Mouse (Mus musculus): Measurements from ENCODE around the gene Ppfia3. TPM values are rescaled to one million over a fixed set of nuclear protein-coding genes. Genes with fewer than 3 reads are reported as not detected.

Gene Ppfia3
- total RNA-seq, 1 experiment, result 6.9 TPM

DNA sequence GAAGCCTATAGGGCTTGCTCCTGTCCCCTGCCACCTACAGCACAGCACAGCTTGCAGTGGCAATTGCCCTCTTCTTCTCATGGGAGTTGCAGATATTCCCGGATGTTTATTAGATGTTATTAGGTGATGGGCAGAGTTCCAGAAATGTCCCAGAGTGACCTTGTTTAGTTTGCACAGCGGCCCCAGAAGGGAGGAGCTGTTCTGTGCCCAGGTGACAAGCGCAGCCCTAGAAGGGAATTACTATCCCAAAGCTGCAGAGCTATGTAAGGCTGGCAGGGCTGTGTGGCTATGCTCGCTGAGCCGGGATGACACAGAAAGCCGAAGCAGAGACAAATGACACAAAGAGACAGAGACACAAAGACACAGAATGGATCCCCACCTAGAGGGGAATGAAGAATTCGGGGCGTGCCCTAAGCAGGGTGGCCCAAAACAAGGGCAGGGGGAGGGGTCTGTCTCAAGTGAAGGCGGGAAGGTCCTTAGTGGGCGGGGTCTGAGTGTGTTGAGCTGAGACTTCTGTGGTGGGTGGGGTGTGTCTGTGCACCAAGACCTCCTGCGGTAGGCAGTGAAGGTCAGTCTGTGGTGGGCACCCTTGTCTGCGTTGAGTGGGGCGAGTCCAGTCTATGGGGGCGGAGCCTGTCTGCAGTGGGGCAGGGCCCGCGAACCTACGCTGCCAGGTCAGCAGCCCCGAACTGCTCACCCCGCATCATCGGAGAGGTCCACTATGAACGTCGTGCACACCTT is 34.0 kb downstream of the Ppfia3 start:
- Histone ChIP-seq H3K27ac (ENCODE audit: insufficient read depth, low read depth, low read length, poor library complexity, severe bottlenecking) (peak overlapping the region; percentile 12; the same call in 1 of the 2 replicates), H3K36me3 (ENCODE audit: control insufficient read depth, insufficient read depth, low read length, poor library complexity, severe bottlenecking) (no peaks in the 10 kb centered on the region), H3K4me3 (ENCODE audit: insufficient read depth in 1 of 2, low read depth in 1 of 2, low read length in 2 of 2, poor library complexity in 1 of 2, severe bottlenecking in 1 of 2) (peak overlapping the region; percentile 74 to 81), H3K4me1 (ENCODE audit: control insufficient read depth in 2 of 2, insufficient read depth in 2 of 2, low read length in 2 of 2, poor library complexity in 1 of 2) (peaks cover 5 to 25% of the 10 kb centered on the region in 2 experiments; a peak in 3 of 4 replicates), H3K9me3 (ENCODE audit: control insufficient read depth, insufficient read depth, low read depth, low read length) (no peaks in the 10 kb centered on the region), H3K9ac (ENCODE audit: insufficient read depth, low read depth, low read length, poor library complexity, severe bottlenecking) (peak overlapping the region; percentile 74)
- in situ Hi-C loops (cut with MboI; ENCODE audit: low sequenced_read_pairs in 2 of 2, unreplicated experiment in 2 of 2), result no loop called here
- TF ChIP-seq MAFK (IDR thresholded peaks at IDR 0.05; ENCODE audit: insufficient read depth, low read depth, low read length) (no peak), ZNF384 (IDR thresholded peaks at IDR 0.05; ENCODE audit: low read depth, low read length) (no peak), HCFC1 (IDR thresholded peaks at IDR 0.05; ENCODE audit: borderline replicate concordance, insufficient read depth, low read length) (no peak), ZC3H11A (IDR thresholded peaks at IDR 0.05; ENCODE audit: borderline replicate concordance, low read depth, low read length) (no peak), CHD2 (IDR thresholded peaks at IDR 0.05; ENCODE audit: low read depth, low read length) (no peak)
- DNase-seq (ENCODE audit: low read depth, low spot score), result peak; percentile 95

- TF ChIP-seq CHD2 (IDR thresholded peaks at IDR 0.05; ENCODE audit: low read depth, low read length), result no peak
- peaks cover 5 to 18% of the 10 kb centered on the region in 2 experiments; a peak in 3 of 4 replicates for H3K4me1 ChIP-seq (ENCODE audit: control insufficient read depth in 2 of 2, insufficient read depth in 2 of 2, low read length in 2 of 2, poor library complexity in 1 of 2)
Observed at GRCm38 (mm10) chr7:45331502-45331901, 35.3 kb downstream of the Ppfia3 start.

GRCm38 (mm10) chr7:45328841-45329475 is 37.9 kb downstream of the Ppfia3 start:
- TF ChIP-seq ZNF384 (IDR thresholded peaks at IDR 0.05; ENCODE audit: low read depth, low read length) (no peak), HCFC1 (IDR thresholded peaks at IDR 0.05; ENCODE audit: borderline replicate concordance, insufficient read depth, low read length) (no peak), MAFK (IDR thresholded peaks at IDR 0.05; ENCODE audit: insufficient read depth, low read depth, low read length) (no peak), CHD2 (IDR thresholded peaks at IDR 0.05; ENCODE audit: low read depth, low read length) (no peak), ZC3H11A (IDR thresholded peaks at IDR 0.05; ENCODE audit: borderline replicate concordance, low read depth, low read length) (no peak)
- DNase-seq (ENCODE audit: low read depth, low spot score), result no peak
- no peak overlapping the region for H3K27ac ChIP-seq (ENCODE audit: insufficient read depth, low read depth, low read length, poor library complexity, severe bottlenecking)
- in situ Hi-C loops (cut with MboI; ENCODE audit: low sequenced_read_pairs in 2 of 2, unreplicated experiment in 2 of 2), result no loop called here
- no peak overlapping the region for H3K4me3 ChIP-seq (ENCODE audit: insufficient read depth in 1 of 2, low read depth in 1 of 2, low read length in 2 of 2, poor library complexity in 1 of 2, severe bottlenecking in 1 of 2)
- no peaks in the 10 kb centered on the region for H3K9me3 ChIP-seq (ENCODE audit: control insufficient read depth, insufficient read depth, low read depth, low read length)
- peaks cover 5 to 9% of the 10 kb centered on the region in 2 experiments; a peak in 3 of 4 replicates for H3K4me1 ChIP-seq (ENCODE audit: control insufficient read depth in 2 of 2, insufficient read depth in 2 of 2, low read length in 2 of 2, poor library complexity in 1 of 2)
- H3K36me3 ChIP-seq (ENCODE audit: control insufficient read depth, insufficient read depth, low read length, poor library complexity, severe bottlenecking), result peaks cover 8% of the 10 kb centered on the region; the same call in 1 of the 2 replicates
- H3K9ac ChIP-seq (ENCODE audit: insufficient read depth, low read depth, low read length, poor library complexity, severe bottlenecking), result no peak overlapping the region

More at GRCm38 (mm10) chr7:45331502-45331901, 35.3 kb downstream of the Ppfia3 start:
- Histone ChIP-seq H3K9me3 (ENCODE audit: control insufficient read depth, insufficient read depth, low read depth, low read length) (no peaks in the 10 kb centered on the region), H3K9ac (ENCODE audit: insufficient read depth, low read depth, low read length, poor library complexity, severe bottlenecking) (no peak overlapping the region), H3K36me3 (ENCODE audit: control insufficient read depth, insufficient read depth, low read length, poor library complexity, severe bottlenecking) (peaks cover 2% of the 10 kb centered on the region; the same call in 1 of the 2 replicates), H3K27ac (ENCODE audit: insufficient read depth, low read depth, low read length, poor library complexity, severe bottlenecking) (no peak overlapping the region), H3K4me3 (ENCODE audit: insufficient read depth in 1 of 2, low read depth in 1 of 2, low read length in 2 of 2, poor library complexity in 1 of 2, severe bottlenecking in 1 of 2) (no peak overlapping the region)
- DNase-seq (ENCODE audit: low read depth, low spot score), result no peak
- in situ Hi-C loops (cut with MboI; ENCODE audit: low sequenced_read_pairs in 2 of 2, unreplicated experiment in 2 of 2), result no loop called here

GRCm38 (mm10) chr7:45325800-45326199 is 41.0 kb downstream of the Ppfia3 start:
- H3K27ac ChIP-seq (ENCODE audit: insufficient read depth, low read depth, low read length, poor library complexity, severe bottlenecking), result no peak overlapping the region
- TF ChIP-seq HCFC1 (IDR thresholded peaks at IDR 0.05; ENCODE audit: borderline replicate concordance, insufficient read depth, low read length) (no peak), CHD2 (IDR thresholded peaks at IDR 0.05; ENCODE audit: low read depth, low read length) (no peak), ZNF384 (IDR thresholded peaks at IDR 0.05; ENCODE audit: low read depth, low read length) (no peak), ZC3H11A (IDR thresholded peaks at IDR 0.05; ENCODE audit: borderline replicate concordance, low read depth, low read length) (no peak), MAFK (IDR thresholded peaks at IDR 0.05; ENCODE audit: insufficient read depth, low read depth, low read length) (no peak)
- H3K9ac ChIP-seq (ENCODE audit: insufficient read depth, low read depth, low read length, poor library complexity, severe bottlenecking), result no peak overlapping the region
- no peaks in the 10 kb centered on the region for H3K9me3 ChIP-seq (ENCODE audit: control insufficient read depth, insufficient read depth, low read depth, low read length)
- H3K4me1 ChIP-seq (ENCODE audit: control insufficient read depth in 2 of 2, insufficient read depth in 2 of 2, low read length in 2 of 2, poor library complexity in 1 of 2), result no peaks in the 10 kb centered on the region
- H3K36me3 ChIP-seq (ENCODE audit: control insufficient read depth, insufficient read depth, low read length, poor library complexity, severe bottlenecking), result peaks cover 13% of the 10 kb centered on the region; the same call in 1 of the 2 replicates
- no peak overlapping the region for H3K4me3 ChIP-seq (ENCODE audit: insufficient read depth in 1 of 2, low read depth in 1 of 2, low read length in 2 of 2, poor library complexity in 1 of 2, severe bottlenecking in 1 of 2)
- no peak for DNase-seq (ENCODE audit: low read depth, low spot score)
- in situ Hi-C loops (cut with MboI; ENCODE audit: low sequenced_read_pairs in 2 of 2, unreplicated experiment in 2 of 2), result no loop called here
